Mouse (Mus musculus) heart, embryonic 16.5 days (tissue): ENCODE data around the gene Ears2. TPM values are rescaled to one million over a fixed set of nuclear protein-coding genes. Genes with fewer than 3 reads are reported as not detected.

Experiments
- polyA plus RNA-seq: library from polyadenylated mRNA; unstranded; fragments of >200 nt; fragmentation: Nextera tagmentation; extraction: Ambion mirVana; gene quantifications from 2 replicates; pipeline ENCODE4 v1.2.1, GENCODE M21; 2015

The Ears2 gene
- polyA plus RNA-seq, 1 experiment from 2014 or later, result 40.4 TPM

Other genes with a start within 250 kb of the Ears2 start
- 0.49 and 0.70 TPM in 2 replicates for gene Scnn1b, start 202.2 kb downstream of the Ears2 start, polyA plus RNA-seq
- 17.9 and 19.9 TPM in 2 replicates for gene Cog7, start 85.6 kb downstream of the Ears2 start, polyA plus RNA-seq
- 79.0 and 87.5 TPM in 2 replicates for gene Gga2, start 46.0 kb downstream of the Ears2 start, polyA plus RNA-seq
- 43.1 and 44.5 TPM in 2 replicates for gene Ubfd1, start 88 bp downstream of the Ears2 start, polyA plus RNA-seq
- 1,647 and 1,675 TPM in 2 replicates for gene Ndufab1, start 34.6 kb upstream of the Ears2 start, polyA plus RNA-seq
- 8.2 and 9.7 TPM in 2 replicates for gene Palb2, start 65.7 kb upstream of the Ears2 start, polyA plus RNA-seq
- gene Dctn5, start 65.8 kb upstream of the Ears2 start, polyA plus RNA-seq, result 77.8 TPM in 2 replicates
- gene Plk1, start 92.2 kb upstream of the Ears2 start, polyA plus RNA-seq, result 91.0 and 96.3 TPM in 2 replicates
- 0.22 and 0.30 TPM in 2 replicates for gene Ern2, start 118.9 kb upstream of the Ears2 start, polyA plus RNA-seq
- 0.32 and 0.66 TPM in 2 replicates for gene Chp2, start 152.2 kb upstream of the Ears2 start, polyA plus RNA-seq
- 5.5 and 12.0 TPM in 2 replicates for gene Prkcb, start 221.5 kb upstream of the Ears2 start, polyA plus RNA-seq